Mouse (Mus musculus) midbrain, embryonic 14.5 days (tissue): ENCODE measurements around the gene Arl4d. TPM values are rescaled to one million over a fixed set of nuclear protein-coding genes. Genes with fewer than 3 reads are reported as not detected.

Experiments
- ATAC-seq: fragments of 200-750 bp; cut with Nextera tagmentation; 2 replicates; pipeline ENCODE4 v1.8.0; 2017; ENCODE audit warnings: moderate number of reproducible peaks, moderate library complexity; ENCODE audit not compliant: low FRiP score, low TSS enrichment
- DNase-seq: peaks from one replicate; pipeline ENCODE4 v3.0.0-alpha.2; 2015
- H3K27ac ChIP-seq: fragments of 300-500 bp; sonication (generic); replicated peaks from 2 replicates; pipeline ENCODE4 v1.5.1; 2014; ENCODE audit warnings: mild to moderate bottlenecking, low read depth, low read length, moderate library complexity
- H3K27me3 ChIP-seq: fragments of 300-500 bp; sonication (generic); 2 replicates; pipeline ENCODE4 v1.6.1; 2014; ENCODE audit warnings: low read length, control low read depth, mixed read lengths; ENCODE audit not compliant: control insufficient read depth, insufficient read depth
- H3K36me3 ChIP-seq: fragments of 300-500 bp; sonication (generic); 2 replicates; pipeline ENCODE4 v1.6.1; 2014; ENCODE audit warnings: low read length, control low read depth; ENCODE audit not compliant: control insufficient read depth, insufficient read depth
- H3K4me1 ChIP-seq: fragments of 300-500 bp; sonication (generic); 2 replicates; pipeline ENCODE4 v1.6.1; 2014; ENCODE audit warnings: mild to moderate bottlenecking, antibody characterized with exemption, low read length, control low read depth; ENCODE audit not compliant: control insufficient read depth, insufficient read depth
- H3K4me2 ChIP-seq: fragments of 300-500 bp; sonication (generic); 2 replicates; pipeline ENCODE4 v1.6.1; 2014; ENCODE audit warnings: mild to moderate bottlenecking, low read length, moderate library complexity
- H3K4me3 ChIP-seq: fragments of 300-500 bp; sonication (generic); replicated peaks from 2 replicates; pipeline ENCODE4 v1.5.1; 2014; ENCODE audit warnings: low read depth, low read length
- H3K9ac ChIP-seq: fragments of 300-500 bp; sonication (generic); replicated peaks from 2 replicates; pipeline ENCODE4 v1.6.1; 2014; ENCODE audit warnings: mild to moderate bottlenecking, low read length, moderate library complexity
- H3K9me3 ChIP-seq: fragments of 300-500 bp; sonication (generic); 2 replicates; pipeline ENCODE4 v1.6.1; 2016; ENCODE audit warnings: low read length, control low read depth, mixed read lengths; ENCODE audit not compliant: control insufficient read depth
- WGBS: fragments of 180-500 bp; shearing (Covaris S2); extraction: QIAGEN DNeasy Blood & Tissue Kit; methylation state at CpG from one replicate; pipeline ENCODE4 v1.1.7; 2014; 5-methylcytosine and 5-hydroxymethylcytosine counted together
- polyA plus RNA-seq: library from polyadenylated mRNA; unstranded; fragments of >200 nt; fragmentation: Nextera tagmentation; extraction: Ambion mirVana; gene quantifications from 2 replicates; pipeline ENCODE4 v1.2.1, GENCODE M21; 2014

Gene Arl4d
- polyA plus RNA-seq, 1 experiment from 2014 or later = 3.9 TPM

DNA sequence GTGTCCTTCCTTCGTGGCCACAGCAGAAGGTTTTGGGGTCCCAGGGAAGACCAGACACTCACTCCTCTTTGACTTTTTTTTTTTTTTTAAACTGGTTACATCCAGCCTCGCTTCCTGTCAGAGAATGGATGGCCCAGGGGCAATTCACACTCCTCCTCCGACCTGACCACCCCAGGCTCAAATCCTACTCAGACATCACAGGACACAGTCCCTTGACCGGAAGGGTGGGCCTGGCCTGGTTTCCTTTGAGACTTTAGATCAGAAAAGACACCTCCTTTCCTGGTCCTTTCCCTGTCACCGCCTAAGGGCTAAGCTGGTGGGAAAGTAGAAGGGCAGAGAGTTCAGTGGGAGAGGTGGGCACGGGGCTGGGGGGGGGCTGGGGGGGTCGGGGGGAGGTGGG is 14.6 kb downstream of the Arl4d start:
- no peaks in the 10 kb centered on the region for H3K27me3 ChIP-seq
- ATAC-seq = no peak
- peaks cover 5% of the 10 kb centered on the region; the same call in 1 of the 2 replicates for H3K4me1 ChIP-seq
- no peaks in the 10 kb centered on the region for H3K9me3 ChIP-seq
- no peak for DNase-seq
- 52% methylated on average over 6 of the region's 7 CpGs for WGBS
- no peak overlapping the region for H3K4me2 ChIP-seq
- no peak overlapping the region for H3K4me3 ChIP-seq
- no peak overlapping the region for H3K9ac ChIP-seq
- no peaks in the 10 kb centered on the region for H3K36me3 ChIP-seq
- no peak overlapping the region for H3K27ac ChIP-seq

DNA sequence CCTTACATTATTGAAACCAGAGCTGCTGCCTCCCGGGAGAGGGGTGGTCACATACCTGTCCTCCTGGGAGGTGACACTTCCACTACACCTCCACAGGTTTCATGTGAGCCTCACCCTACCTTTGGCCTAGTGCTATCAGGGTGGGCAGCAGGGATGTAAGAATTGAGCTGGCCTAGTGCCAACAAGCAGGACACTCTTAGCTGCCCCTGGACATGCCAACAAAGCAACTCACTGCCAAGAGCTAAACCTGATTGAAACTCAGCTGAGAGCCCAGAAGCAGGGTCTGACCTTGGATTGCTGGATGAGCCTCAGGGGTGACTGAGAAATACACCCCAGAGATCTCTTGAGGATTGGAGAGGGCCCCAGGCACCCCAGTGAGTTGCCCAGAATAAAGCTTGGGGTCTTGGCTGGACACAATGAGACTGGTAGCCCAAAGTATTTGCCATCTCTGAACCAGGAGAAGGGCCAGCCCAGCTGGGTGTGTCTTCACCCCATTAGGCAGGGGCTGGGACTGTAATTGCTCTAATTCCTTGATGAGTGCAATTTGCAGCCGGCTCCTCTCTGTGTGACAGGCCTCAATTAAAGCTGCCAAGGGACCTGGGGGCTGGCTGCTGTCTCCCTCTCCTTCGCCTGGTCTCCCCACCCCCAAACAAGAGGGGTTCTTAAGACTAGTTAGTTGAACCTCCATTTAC is 15.4 kb downstream of the Arl4d start:
- H3K4me1 ChIP-seq = peaks cover 5% of the 10 kb centered on the region; the same call in 1 of the 2 replicates
- DNase-seq = no peak
- no peaks in the 10 kb centered on the region for H3K27me3 ChIP-seq
- ATAC-seq = no peak
- no peak overlapping the region for H3K4me2 ChIP-seq
- peak overlapping the region; percentile 37; the same call in 1 of the 2 replicates for H3K27ac ChIP-seq
- WGBS = 43% methylated on average over 3 of the region's 3 CpGs
- H3K4me3 ChIP-seq = no peak overlapping the region
- H3K9me3 ChIP-seq = no peaks in the 10 kb centered on the region
- no peaks in the 10 kb centered on the region for H3K36me3 ChIP-seq
- H3K9ac ChIP-seq = no peak overlapping the region

DNA sequence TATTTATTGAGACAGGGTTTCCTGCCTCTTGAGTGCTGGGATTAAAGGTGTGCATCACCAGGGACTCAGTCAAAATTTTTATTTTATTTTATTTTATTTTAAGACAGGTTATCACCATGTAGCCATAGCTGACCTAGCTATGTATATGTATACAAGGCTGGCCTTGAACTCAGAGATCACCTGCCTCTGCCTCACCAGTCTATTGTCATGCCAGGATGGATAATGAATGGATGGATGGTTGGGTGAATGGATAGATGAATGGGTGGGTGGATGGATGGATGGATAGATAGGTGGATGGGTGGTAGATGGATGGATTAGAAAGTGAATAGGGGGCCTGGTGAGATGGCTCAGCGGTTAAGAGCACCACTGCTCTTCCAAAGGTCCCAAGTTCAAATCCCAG is 16.6 kb downstream of the Arl4d start:
- Histone ChIP-seq H3K9me3 (no peaks in the 10 kb centered on the region), H3K27me3 (no peaks in the 10 kb centered on the region), H3K27ac (no peak overlapping the region), H3K4me3 (no peak overlapping the region), H3K9ac (no peak overlapping the region), H3K4me1 (peaks cover 5% of the 10 kb centered on the region; the same call in 1 of the 2 replicates), H3K4me2 (no peak overlapping the region), H3K36me3 (no peaks in the 10 kb centered on the region)
- 94% methylated on average over 1 of the region's 1 CpGs for WGBS
- no peak for DNase-seq
- ATAC-seq = no peak

DNA sequence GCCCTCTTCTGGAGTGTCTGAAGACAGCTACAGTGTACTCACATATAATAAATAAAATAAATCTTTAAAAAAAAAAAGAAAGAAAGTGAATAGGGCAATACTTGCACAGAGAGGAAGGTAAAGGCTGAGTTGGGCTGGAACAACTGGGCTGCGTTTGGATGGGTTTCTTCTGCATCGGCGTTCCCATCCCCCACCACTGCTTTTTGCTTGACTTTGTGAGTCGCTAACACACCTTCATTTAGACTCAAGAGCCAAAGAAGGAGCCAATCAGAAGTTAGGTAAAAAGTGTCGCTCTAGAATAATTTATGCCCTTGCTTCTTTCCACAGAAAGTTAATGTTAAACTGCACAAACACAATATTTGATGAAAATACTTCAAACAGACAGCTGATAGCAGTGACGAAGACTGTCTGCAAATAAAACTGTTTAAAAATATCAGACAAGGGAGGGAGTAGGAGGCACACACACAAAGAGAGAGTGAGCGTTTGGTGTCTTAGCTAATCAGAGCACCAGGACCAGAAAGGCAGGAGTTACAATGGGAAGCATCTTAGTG is 17.1 kb downstream of the Arl4d start:
- no peak overlapping the region for H3K9ac ChIP-seq
- no peaks in the 10 kb centered on the region for H3K27me3 ChIP-seq
- peaks cover 5% of the 10 kb centered on the region; the same call in 1 of the 2 replicates for H3K4me1 ChIP-seq
- H3K4me3 ChIP-seq = no peak overlapping the region
- H3K4me2 ChIP-seq = no peak overlapping the region
- H3K27ac ChIP-seq = no peak overlapping the region
- 77% methylated on average over 7 of the region's 7 CpGs for WGBS
- H3K9me3 ChIP-seq = no peaks in the 10 kb centered on the region
- ATAC-seq (no peak), DNase-seq (no peak)
- H3K36me3 ChIP-seq = no peaks in the 10 kb centered on the region

DNA sequence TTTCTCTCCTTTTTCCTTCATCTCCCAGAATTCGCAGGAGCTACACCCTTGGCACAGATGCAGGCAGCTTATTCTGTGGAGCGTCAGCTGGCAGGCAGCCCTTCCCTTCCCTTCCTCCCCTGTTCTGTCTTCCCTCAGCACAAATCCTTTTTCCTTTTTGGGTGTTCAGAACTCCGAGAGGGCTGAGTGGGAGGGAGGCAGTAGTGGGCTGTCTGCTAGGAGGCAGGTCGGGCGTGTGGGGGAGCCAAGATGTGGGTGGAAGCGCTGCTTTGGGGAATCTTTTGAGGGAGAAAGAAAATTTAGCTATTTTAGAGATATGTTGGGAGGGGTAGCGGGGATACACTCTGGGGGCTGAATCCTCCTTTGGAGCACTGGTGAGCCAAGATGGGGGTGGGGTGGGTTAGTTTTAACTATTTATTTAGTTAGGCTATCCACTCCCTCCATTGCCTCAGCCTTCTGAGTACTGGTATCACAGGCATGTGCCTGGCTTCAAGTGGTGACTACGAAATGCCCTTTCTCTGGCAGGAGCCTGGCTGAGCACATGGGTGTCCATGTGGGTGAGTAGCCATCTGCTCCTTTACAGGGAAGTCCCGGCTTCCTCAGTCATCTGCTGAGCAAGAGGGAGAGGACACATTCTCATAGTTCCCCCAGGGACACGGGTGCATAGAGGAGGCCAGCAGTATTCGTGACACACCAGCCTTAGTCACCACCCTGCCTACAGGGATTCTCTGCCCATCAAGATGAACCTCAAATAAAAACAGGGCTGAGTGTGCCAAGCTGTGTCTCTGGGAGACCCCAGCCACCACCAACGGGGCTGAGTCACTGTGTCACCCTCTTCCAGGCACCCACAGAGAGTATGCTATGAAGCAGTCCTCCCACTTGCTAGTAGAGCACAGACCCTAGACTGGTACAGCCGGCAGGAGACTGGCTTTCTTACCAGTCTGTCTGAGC is 22.3 kb downstream of the Arl4d start:
- Histone ChIP-seq H3K27me3 (no peaks in the 10 kb centered on the region), H3K4me3 (no peak overlapping the region), H3K36me3 (no peaks in the 10 kb centered on the region), H3K4me1 (peaks cover 7% of the 10 kb centered on the region; the same call in 1 of the 2 replicates), H3K9me3 (no peaks in the 10 kb centered on the region), H3K4me2 (no peak overlapping the region), H3K27ac (no peak overlapping the region), H3K9ac (no peak overlapping the region)
- WGBS = 59% methylated on average over 13 of the region's 13 CpGs
- DNase-seq (peak; percentile 41), ATAC-seq (no peak)

DNA sequence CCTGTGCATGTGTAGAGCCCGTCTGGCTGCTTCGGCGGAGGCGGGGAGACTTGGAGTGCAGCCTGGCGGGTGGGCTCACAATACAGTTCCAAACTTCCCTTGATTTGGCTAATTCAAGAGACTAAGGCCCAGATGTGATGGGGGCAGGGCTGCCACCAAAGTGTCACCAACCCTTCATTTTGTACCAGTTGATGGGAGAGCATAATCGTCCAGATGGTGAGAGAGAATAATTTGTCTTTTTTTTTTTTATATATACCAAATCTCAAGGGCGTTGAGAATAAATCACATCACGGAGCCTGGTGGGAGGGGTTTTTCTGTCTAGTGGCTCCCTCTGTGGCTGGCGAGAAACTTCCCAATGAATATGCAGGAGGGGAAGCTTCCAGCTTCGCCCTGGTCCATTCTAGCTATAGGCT is 24.4 kb downstream of the Arl4d start:
- no peak overlapping the region for H3K27ac ChIP-seq
- no peak overlapping the region for H3K4me3 ChIP-seq
- H3K4me2 ChIP-seq = no peak overlapping the region
- peaks cover 7% of the 10 kb centered on the region; the same call in 1 of the 2 replicates for H3K4me1 ChIP-seq
- WGBS = 41% methylated on average over 10 of the region's 10 CpGs
- peak; percentile 42 for DNase-seq
- no peaks in the 10 kb centered on the region for H3K9me3 ChIP-seq
- no peak for ATAC-seq
- H3K36me3 ChIP-seq = no peaks in the 10 kb centered on the region
- no peaks in the 10 kb centered on the region for H3K27me3 ChIP-seq
- H3K9ac ChIP-seq = no peak overlapping the region

DNA sequence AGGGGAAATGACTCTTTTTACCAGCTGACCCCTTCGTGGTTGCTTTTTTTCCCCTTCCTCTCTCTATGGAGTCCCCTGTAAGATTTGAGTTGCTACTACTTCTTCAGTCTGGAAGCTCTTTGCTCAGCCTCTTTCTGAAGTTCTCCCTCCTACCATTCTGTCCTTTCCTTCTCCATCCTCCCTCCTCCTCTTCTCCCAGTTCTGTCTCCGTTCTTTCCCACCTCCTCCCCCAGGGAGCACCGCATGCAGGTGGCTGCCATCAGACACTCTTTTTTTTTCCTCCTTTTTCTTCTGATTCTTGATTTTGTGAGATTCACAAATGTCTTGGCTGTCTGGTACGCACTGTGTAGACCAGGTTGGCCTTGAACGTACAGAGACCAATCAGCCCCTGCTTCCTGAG is 25.0 kb downstream of the Arl4d start:
- Histone ChIP-seq H3K4me2 (no peak overlapping the region), H3K36me3 (no peaks in the 10 kb centered on the region), H3K4me1 (peaks cover 8% of the 10 kb centered on the region; the same call in 1 of the 2 replicates), H3K4me3 (no peak overlapping the region), H3K9me3 (no peaks in the 10 kb centered on the region), H3K9ac (no peak overlapping the region), H3K27me3 (no peaks in the 10 kb centered on the region), H3K27ac (no peak overlapping the region)
- no peak for DNase-seq
- no peak for ATAC-seq
- 69% methylated on average over 5 of the region's 5 CpGs for WGBS

DNA sequence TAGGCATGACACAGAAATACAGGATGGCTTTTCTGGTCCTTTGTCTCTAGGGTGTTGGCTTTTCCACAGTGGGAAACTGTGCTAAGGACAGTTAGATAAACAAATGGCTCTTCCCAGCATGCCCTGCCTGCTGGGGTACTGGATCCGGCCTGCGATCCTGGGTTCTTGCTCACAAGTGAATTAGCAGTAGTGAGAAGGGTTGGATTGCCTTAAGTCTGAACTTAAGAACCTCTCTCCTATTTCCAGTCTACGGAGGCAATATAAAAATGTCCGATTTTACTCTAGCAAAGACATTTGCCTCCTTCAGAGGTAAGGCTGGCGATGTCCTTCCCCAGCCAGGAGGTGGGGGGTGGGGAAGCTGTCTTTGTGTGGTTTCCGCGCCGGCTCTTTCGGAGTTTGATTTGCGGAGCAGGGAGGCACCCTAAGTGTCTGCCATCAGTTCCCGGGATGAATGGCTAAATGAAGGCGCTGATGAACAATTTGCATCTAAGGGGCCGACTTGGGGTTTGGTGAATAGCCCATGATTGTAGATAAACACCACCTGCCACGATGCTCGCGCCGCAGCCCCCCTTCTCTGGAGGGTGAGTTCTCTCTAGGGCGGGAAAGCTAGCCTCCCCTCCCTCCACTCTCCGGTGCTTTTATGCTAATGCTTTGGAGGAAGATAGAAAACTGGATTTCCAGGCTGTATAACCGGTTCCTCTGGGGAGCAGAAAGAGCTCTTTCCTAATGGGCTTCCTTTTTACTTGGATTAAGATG is 30.7 kb downstream of the Arl4d start:
- H3K9ac ChIP-seq = peak overlapping the region; percentile 12; the same call in 1 of the 2 replicates
- ATAC-seq (peak; percentile 53; the same call in 1 of the 2 replicates), DNase-seq (peak; percentile 76)
- no peaks in the 10 kb centered on the region for H3K36me3 ChIP-seq
- no peaks in the 10 kb centered on the region for H3K9me3 ChIP-seq
- H3K27me3 ChIP-seq = no peaks in the 10 kb centered on the region
- peaks cover 15% of the 10 kb centered on the region; the same call in 1 of the 2 replicates for H3K4me1 ChIP-seq
- peak overlapping the region; percentile 47 for H3K4me2 ChIP-seq
- H3K4me3 ChIP-seq = peak overlapping the region; percentile 3; the same call in 1 of the 2 replicates
- peak overlapping the region; percentile 74 for H3K27ac ChIP-seq
- under 1% methylated on average over 20 of the region's 20 CpGs for WGBS
